Mouse (Mus musculus) thymus, adult 2 months (tissue): ENCODE measurements at regions not wholly inside any gene's neighbourhood (a gene's known extent, or its start where the extent isn't known, plus 50 kb on each side); places are given as distances from the start of the nearest gene placed in this dataset.

Experiments used
- CTCF ChIP-seq: fragments of 200-500 bp; IDR thresholded peaks from 2 replicates; pipeline ENCODE4 v1.5.1; 2012; ENCODE audit warnings: mild to moderate bottlenecking, control low read depth, low read length, moderate library complexity, borderline replicate concordance; ENCODE audit not compliant: control insufficient read depth, poor library complexity, insufficient read depth; ENCODE audit errors: extremely low read depth
- POLR2A ChIP-seq: fragments of 200-500 bp; IDR thresholded peaks from 2 replicates; pipeline ENCODE4 v1.6.1; 2012; ENCODE audit warnings: mild to moderate bottlenecking, low read length, control low read depth, moderate library complexity; ENCODE audit not compliant: control insufficient read depth, poor library complexity, insufficient read depth; ENCODE audit errors: extremely low read depth

GRCm38 (mm10) chr12:32605353-32605752 lies 214.0 kb upstream of the Nampt start:
- no peak for TF ChIP-seq CTCF
- TF ChIP-seq POLR2A = no peak
